Mouse (Mus musculus): ENCODE measurements around the gene Sptbn4. TPM values are rescaled to one million over a fixed set of nuclear protein-coding genes. Genes with fewer than 3 reads are reported as not detected.

The Sptbn4 gene
- polyA plus RNA-seq, 1 experiment from 2014 or later: 0.40 TPM

GRCm38 (mm10) chr7:27311651-27312284, 135.7 kb downstream of the Sptbn4 start:
- H3K9ac ChIP-seq (replicated peaks; ENCODE audit: low read length): no peak overlapping the region
- no peak overlapping the region for H3K27ac ChIP-seq (ENCODE audit: low read length)
- H3K4me3 ChIP-seq (ENCODE audit: low read length): no peak overlapping the region
- H3K4me1 ChIP-seq (ENCODE audit: insufficient read depth, low read length): peaks cover 18% of the 10 kb centered on the region
- no peak overlapping the region for H3K4me2 ChIP-seq (replicated peaks; ENCODE audit: low read depth, low read length)
- peaks cover 16% of the 10 kb centered on the region for H3K9me3 ChIP-seq (ENCODE audit: low read length)
- WGBS: 90% methylated on average over 12 of the region's 12 CpGs
- no peak for ATAC-seq (ENCODE audit: low FRiP score, low TSS enrichment)
- peaks cover 13% of the 10 kb centered on the region for H3K36me3 ChIP-seq (ENCODE audit: insufficient read depth, low read length)
- H3K27me3 ChIP-seq (ENCODE audit: insufficient read depth, low read length): no peaks in the 10 kb centered on the region; the same call in 1 of the 2 replicates

- Histone ChIP-seq H3K4me1 (ENCODE audit: insufficient read depth, low read length) (peaks cover 14% of the 10 kb centered on the region), H3K4me3 (ENCODE audit: low read length) (no peak overlapping the region), H3K9ac (replicated peaks; ENCODE audit: low read length) (no peak overlapping the region), H3K9me3 (ENCODE audit: low read length) (peaks cover 16% of the 10 kb centered on the region), H3K36me3 (ENCODE audit: insufficient read depth, low read length) (peaks cover 13% of the 10 kb centered on the region), H3K27ac (ENCODE audit: low read length) (no peak overlapping the region), H3K4me2 (replicated peaks; ENCODE audit: low read depth, low read length) (no peak overlapping the region; the same call in 1 of the 2 replicates), H3K27me3 (ENCODE audit: insufficient read depth, low read length) (no peaks in the 10 kb centered on the region; the same call in 1 of the 2 replicates)
- ATAC-seq (ENCODE audit: low FRiP score, low TSS enrichment): no peak
- WGBS: 50% methylated on average over 8 of the region's 8 CpGs
These were observed 136.4 kb downstream of the Sptbn4 start for GRCm38 (mm10) chr7:27310996-27311535.

DNA sequence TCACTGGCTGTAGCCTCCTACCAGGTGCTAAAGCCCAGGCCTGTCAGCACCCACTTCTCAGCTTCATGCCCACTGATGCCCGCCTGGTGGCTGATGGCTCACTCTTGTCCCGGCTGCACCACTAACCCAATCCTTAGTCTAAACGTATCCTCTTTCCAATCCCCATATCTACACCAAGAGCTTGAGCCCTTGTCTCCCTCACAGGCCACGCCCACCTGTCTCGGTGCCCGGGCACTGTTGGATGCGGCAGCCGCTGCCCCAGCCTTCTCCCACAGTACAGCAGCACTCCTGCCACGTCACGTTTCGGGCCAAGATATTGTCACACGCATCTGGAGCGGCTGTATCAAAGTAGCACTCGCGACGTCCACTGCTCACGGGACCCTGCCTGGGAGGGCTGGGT, 137.2 kb downstream of the Sptbn4 start:
- Histone ChIP-seq H3K4me2 (replicated peaks; ENCODE audit: low read depth, low read length) (peak overlapping the region; percentile 56), H3K36me3 (ENCODE audit: insufficient read depth, low read length) (peaks cover 13% of the 10 kb centered on the region), H3K4me1 (ENCODE audit: insufficient read depth, low read length) (peaks cover 12% of the 10 kb centered on the region; the same call in 1 of the 2 replicates), H3K9me3 (ENCODE audit: low read length) (peaks cover 16% of the 10 kb centered on the region), H3K4me3 (ENCODE audit: low read length) (peak overlapping the region; percentile 36), H3K27me3 (ENCODE audit: insufficient read depth, low read length) (no peaks in the 10 kb centered on the region; the same call in 1 of the 2 replicates), H3K9ac (replicated peaks; ENCODE audit: low read length) (peak overlapping the region; percentile 54), H3K27ac (ENCODE audit: low read length) (no peak overlapping the region)
- peak; percentile 37 for ATAC-seq (ENCODE audit: low FRiP score, low TSS enrichment)
- 7% methylated on average over 17 of the region's 17 CpGs for WGBS

- no peak overlapping the region for H3K9ac ChIP-seq (replicated peaks; ENCODE audit: low read length)
- H3K4me3 ChIP-seq (ENCODE audit: low read length): no peak overlapping the region
- no peak overlapping the region for H3K27ac ChIP-seq (ENCODE audit: low read length)
- peaks cover 12% of the 10 kb centered on the region; the same call in 1 of the 2 replicates for H3K4me1 ChIP-seq (ENCODE audit: insufficient read depth, low read length)
- H3K4me2 ChIP-seq (replicated peaks; ENCODE audit: low read depth, low read length): peak overlapping the region; percentile 56; the same call in 1 of the 2 replicates
- H3K36me3 ChIP-seq (ENCODE audit: insufficient read depth, low read length): peaks cover 13% of the 10 kb centered on the region
- H3K27me3 ChIP-seq (ENCODE audit: insufficient read depth, low read length): no peaks in the 10 kb centered on the region; the same call in 1 of the 2 replicates
- 22% methylated on average over 3 of the region's 3 CpGs for WGBS
- no peak for ATAC-seq (ENCODE audit: low FRiP score, low TSS enrichment)
- H3K9me3 ChIP-seq (ENCODE audit: low read length): peaks cover 16% of the 10 kb centered on the region
These were observed 137.7 kb downstream of the Sptbn4 start for GRCm38 (mm10) chr7:27309832-27310231.

GRCm38 (mm10) chr7:27308821-27309549, 138.5 kb downstream of the Sptbn4 start:
- no peaks in the 10 kb centered on the region; the same call in 1 of the 2 replicates for H3K27me3 ChIP-seq (ENCODE audit: insufficient read depth, low read length)
- H3K4me2 ChIP-seq (replicated peaks; ENCODE audit: low read depth, low read length): peak overlapping the region; percentile 59
- peaks cover 9% of the 10 kb centered on the region for H3K36me3 ChIP-seq (ENCODE audit: insufficient read depth, low read length)
- ATAC-seq (ENCODE audit: low FRiP score, low TSS enrichment): peak; percentile 43
- H3K9me3 ChIP-seq (ENCODE audit: low read length): peaks cover 9% of the 10 kb centered on the region
- peaks cover 12% of the 10 kb centered on the region; the same call in 1 of the 2 replicates for H3K4me1 ChIP-seq (ENCODE audit: insufficient read depth, low read length)
- peak overlapping the region; percentile 42 for H3K4me3 ChIP-seq (ENCODE audit: low read length)
- H3K27ac ChIP-seq (ENCODE audit: low read length): 0 out of 2 replicates have a peak overlapping the region, but pooled peaks have one; percentile 5
- WGBS: 9% methylated on average over 28 of the region's 28 CpGs
- no peak overlapping the region; the same call in 1 of the 2 replicates for H3K9ac ChIP-seq (replicated peaks; ENCODE audit: low read length)

DNA sequence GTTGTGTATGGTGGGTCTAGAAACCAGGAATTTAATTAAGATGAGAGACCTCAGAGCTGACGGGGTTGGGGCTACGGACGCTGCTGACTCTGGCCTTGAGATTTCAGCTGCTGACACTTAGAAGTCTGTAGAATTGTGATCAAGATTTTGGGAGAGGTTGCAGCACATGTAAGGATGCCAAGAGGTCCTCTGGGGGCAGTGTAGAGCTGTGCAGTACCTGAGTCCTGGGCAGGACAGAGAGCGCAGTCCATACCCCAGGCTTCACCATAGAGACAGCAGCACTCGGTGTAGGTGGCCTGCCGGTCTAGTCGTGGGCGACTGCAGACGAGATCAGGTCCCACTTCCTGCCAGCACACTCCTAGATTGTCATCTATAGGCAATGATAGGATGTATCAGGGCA, 139.9 kb downstream of the Sptbn4 start:
- H3K9ac ChIP-seq (replicated peaks; ENCODE audit: low read length): no peak overlapping the region
- H3K4me3 ChIP-seq (ENCODE audit: low read length): no peak overlapping the region
- H3K4me2 ChIP-seq (replicated peaks; ENCODE audit: low read depth, low read length): no peak overlapping the region
- no peaks in the 10 kb centered on the region for H3K9me3 ChIP-seq (ENCODE audit: low read length)
- H3K27me3 ChIP-seq (ENCODE audit: insufficient read depth, low read length): no peaks in the 10 kb centered on the region; the same call in 1 of the 2 replicates
- no peak overlapping the region for H3K27ac ChIP-seq (ENCODE audit: low read length)
- 69% methylated on average over 9 of the region's 9 CpGs for WGBS
- H3K36me3 ChIP-seq (ENCODE audit: insufficient read depth, low read length): no peaks in the 10 kb centered on the region
- peaks cover 12% of the 10 kb centered on the region; the same call in 1 of the 2 replicates for H3K4me1 ChIP-seq (ENCODE audit: insufficient read depth, low read length)
- peak; percentile 40; the same call in 1 of the 2 replicates for ATAC-seq (ENCODE audit: low FRiP score, low TSS enrichment)

Other genes starting within 250 kb of the Sptbn4 start
- gene Itpkc, start 219.0 kb downstream of the Sptbn4 start, polyA plus RNA-seq (2015; fragmentation: Nextera tagmentation; extraction: Ambion mirVana): 5.5 and 6.4 TPM in 2 replicates
- gene Coq8b, start 214.7 kb downstream of the Sptbn4 start, polyA plus RNA-seq (2015; fragmentation: Nextera tagmentation; extraction: Ambion mirVana): 26.4 and 28.6 TPM in 2 replicates
- 13.5 and 16.4 TPM in 2 replicates for gene Numbl, start 189.3 kb downstream of the Sptbn4 start, polyA plus RNA-seq (2015; fragmentation: Nextera tagmentation; extraction: Ambion mirVana)
- gene Ltbp4, start 110.0 kb downstream of the Sptbn4 start, polyA plus RNA-seq (2015; fragmentation: Nextera tagmentation; extraction: Ambion mirVana): 45.9 and 55.8 TPM in 2 replicates
- gene Shkbp1, start 91.7 kb downstream of the Sptbn4 start, polyA plus RNA-seq (2015; fragmentation: Nextera tagmentation; extraction: Ambion mirVana): 51.4 and 56.9 TPM in 2 replicates
- 0.64 and 0.80 TPM in 2 replicates for gene Gm20479, start 90.3 kb downstream of the Sptbn4 start, polyA plus RNA-seq (2015; fragmentation: Nextera tagmentation; extraction: Ambion mirVana)
- 50.8 and 54.6 TPM in 2 replicates for gene Blvrb, start 292 bp upstream of the Sptbn4 start, polyA plus RNA-seq (2015; fragmentation: Nextera tagmentation; extraction: Ambion mirVana)
- gene Sertad3, start 26.1 kb upstream of the Sptbn4 start, polyA plus RNA-seq (2015; fragmentation: Nextera tagmentation; extraction: Ambion mirVana): 27.5 and 32.5 TPM in 2 replicates
- gene Sertad1, start 39.2 kb upstream of the Sptbn4 start, polyA plus RNA-seq (2015; fragmentation: Nextera tagmentation; extraction: Ambion mirVana): 42.3 and 45.8 TPM in 2 replicates
- gene Prx, start 51.6 kb upstream of the Sptbn4 start, polyA plus RNA-seq (2015; fragmentation: Nextera tagmentation; extraction: Ambion mirVana): 4.9 and 5.1 TPM in 2 replicates
- gene Hipk4, start 75.6 kb upstream of the Sptbn4 start, polyA plus RNA-seq (2015; fragmentation: Nextera tagmentation; extraction: Ambion mirVana): 0.70 and 0.73 TPM in 2 replicates
- gene Pld3, start 105.5 kb upstream of the Sptbn4 start, polyA plus RNA-seq (2015; fragmentation: Nextera tagmentation; extraction: Ambion mirVana): 121 and 122 TPM in 2 replicates
- 25.1 and 30.4 TPM in 2 replicates for gene 2310022A10Rik, start 105.5 kb upstream of the Sptbn4 start, polyA plus RNA-seq (2015; fragmentation: Nextera tagmentation; extraction: Ambion mirVana)
- 110 and 112 TPM in 2 replicates for gene Akt2, start 143.9 kb upstream of the Sptbn4 start, polyA plus RNA-seq (2015; fragmentation: Nextera tagmentation; extraction: Ambion mirVana)
- 0.11 and 0.41 TPM in 2 replicates for gene Ttc9b, start 206.2 kb upstream of the Sptbn4 start, polyA plus RNA-seq (2015; fragmentation: Nextera tagmentation; extraction: Ambion mirVana)
- gene Map3k10, start 226.9 kb upstream of the Sptbn4 start, polyA plus RNA-seq (2015; fragmentation: Nextera tagmentation; extraction: Ambion mirVana): 4.6 and 7.1 TPM in 2 replicates
- 4.0 and 5.4 TPM in 2 replicates for gene Zfp607b, start 241.7 kb upstream of the Sptbn4 start, polyA plus RNA-seq (2015; fragmentation: Nextera tagmentation; extraction: Ambion mirVana)